Mouse (Mus musculus) hindbrain, embryonic 11.5 days (tissue): ENCODE data around the gene Map1s. TPM values are rescaled to one million over a fixed set of nuclear protein-coding genes. Genes with fewer than 3 reads are reported as not detected.
A peak's percentile ranks its signal among the peaks of the same experiment; 100 is the strongest.

Experiments used
- ATAC-seq: fragments of 200-750 bp; cut with Nextera tagmentation; 2 replicates; pipeline ENCODE4 v1.8.0; 2017; ENCODE audit warnings: mild to moderate bottlenecking, moderate TSS enrichment, moderate library complexity; ENCODE audit not compliant: low FRiP score
- DNase-seq: peaks from one replicate; pipeline ENCODE4 v3.0.0-alpha.2; 2015; ENCODE audit warnings: low spot score
- H3K27ac ChIP-seq: fragments of 300-500 bp; sonication (generic); 2 replicates; pipeline ENCODE4 v1.5.1; 2014; ENCODE audit warnings: mild to moderate bottlenecking, low read depth, low read length
- H3K27me3 ChIP-seq: fragments of 300-500 bp; sonication (generic); 2 replicates; pipeline ENCODE4 v1.6.1; 2014; ENCODE audit warnings: mild to moderate bottlenecking, low read length, moderate library complexity, mixed read lengths; ENCODE audit not compliant: control insufficient read depth, insufficient read depth
- H3K36me3 ChIP-seq: fragments of 300-500 bp; sonication (generic); 2 replicates; pipeline ENCODE4 v1.6.1; 2014; ENCODE audit warnings: mild to moderate bottlenecking, low read length, moderate library complexity, mixed read lengths; ENCODE audit not compliant: control insufficient read depth, insufficient read depth
- H3K4me1 ChIP-seq: fragments of 300-500 bp; sonication (generic); replicated peaks from 2 replicates; pipeline ENCODE4 v1.6.1; 2014; ENCODE audit warnings: low read length, mixed read lengths; ENCODE audit not compliant: control insufficient read depth, insufficient read depth
- H3K4me2 ChIP-seq: fragments of 300-500 bp; sonication (generic); replicated peaks from 2 replicates; pipeline ENCODE4 v1.6.1; 2014; ENCODE audit warnings: mild to moderate bottlenecking, low read depth, low read length
- H3K4me3 ChIP-seq: fragments of 300-500 bp; sonication (generic); 2 replicates; pipeline ENCODE4 v1.5.1; 2014; ENCODE audit warnings: low read depth, low read length
- H3K9ac ChIP-seq: fragments of 300-500 bp; sonication (generic); 2 replicates; pipeline ENCODE4 v1.6.1; 2014; ENCODE audit warnings: low read depth, low read length
- H3K9me3 ChIP-seq: fragments of 300-500 bp; sonication (generic); 2 replicates; pipeline ENCODE4 v1.6.1; 2016; ENCODE audit warnings: low read length; ENCODE audit not compliant: control insufficient read depth
- WGBS: fragments of 180-500 bp; shearing (Covaris S2); extraction: QIAGEN DNeasy Blood & Tissue Kit; methylation state at CpG from one replicate; pipeline ENCODE4 v1.1.7; 2014; 5-methylcytosine and 5-hydroxymethylcytosine counted together
- polyA plus RNA-seq: library from polyadenylated mRNA; unstranded; fragments of >200 nt; fragmentation: Nextera tagmentation; extraction: Ambion mirVana; gene quantifications from 2 replicates; pipeline ENCODE4 v1.2.1, GENCODE M21; 2014

The Map1s gene
- polyA plus RNA-seq, 1 experiment from 2014 or later, result 32.3 TPM

GRCm38 (mm10) chr8:70933036-70933435, 27.3 kb downstream of the Map1s start:
- DNase-seq, result no peak
- no peak for ATAC-seq
- Histone ChIP-seq H3K27ac (no peak overlapping the region), H3K4me2 (no peak overlapping the region), H3K9ac (no peak overlapping the region), H3K4me1 (no peaks in the 10 kb centered on the region), H3K36me3 (no peaks in the 10 kb centered on the region), H3K4me3 (no peak overlapping the region), H3K9me3 (no peaks in the 10 kb centered on the region), H3K27me3 (no peaks in the 10 kb centered on the region)
- 94% methylated on average over 4 of the region's 4 CpGs for WGBS

GRCm38 (mm10) chr8:70934786-70935185, 29.1 kb downstream of the Map1s start:
- WGBS, result 79% methylated on average over 7 of the region's 7 CpGs
- no peaks in the 10 kb centered on the region for H3K36me3 ChIP-seq
- H3K9ac ChIP-seq, result no peak overlapping the region
- H3K4me1 ChIP-seq, result no peaks in the 10 kb centered on the region
- DNase-seq (no peak), ATAC-seq (no peak)
- no peak overlapping the region for H3K4me3 ChIP-seq
- H3K4me2 ChIP-seq, result no peak overlapping the region
- no peak overlapping the region for H3K27ac ChIP-seq
- H3K27me3 ChIP-seq, result no peaks in the 10 kb centered on the region
- no peaks in the 10 kb centered on the region for H3K9me3 ChIP-seq

- Histone ChIP-seq H3K36me3 (no peaks in the 10 kb centered on the region), H3K4me1 (no peaks in the 10 kb centered on the region), H3K4me2 (no peak overlapping the region), H3K9ac (no peak overlapping the region), H3K27me3 (no peaks in the 10 kb centered on the region), H3K9me3 (no peaks in the 10 kb centered on the region), H3K27ac (no peak overlapping the region), H3K4me3 (no peak overlapping the region)
- DNase-seq, result no peak
- WGBS, result 82% methylated on average over 6 of the region's 6 CpGs
- no peak for ATAC-seq
These were observed 31.5 kb downstream of the Map1s start for GRCm38 (mm10) chr8:70937200-70937599.

DNA sequence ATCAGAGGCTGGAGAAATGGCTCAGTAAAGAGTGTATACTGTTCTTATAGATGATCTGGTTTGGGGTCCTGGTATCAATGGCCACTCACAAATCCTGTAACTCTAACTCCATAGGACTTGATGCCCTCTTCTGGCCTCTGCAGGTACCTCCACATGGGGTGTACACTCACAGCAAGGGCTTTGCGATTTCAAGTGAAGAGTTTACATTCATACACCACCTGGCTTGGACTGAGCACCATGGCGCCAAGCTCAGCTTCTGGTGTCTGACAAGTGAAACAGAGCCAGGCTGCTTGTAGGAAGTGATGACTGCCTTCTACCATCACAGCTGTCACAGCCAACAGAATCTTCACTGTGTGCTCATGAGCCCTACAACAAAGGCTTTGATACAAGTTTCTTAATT, 35.7 kb downstream of the Map1s start:
- no peak overlapping the region for H3K4me2 ChIP-seq
- WGBS, result 66% methylated on average over 2 of the region's 2 CpGs
- no peak overlapping the region for H3K9ac ChIP-seq
- ATAC-seq, result no peak
- DNase-seq, result no peak
- no peak overlapping the region for H3K4me3 ChIP-seq
- no peaks in the 10 kb centered on the region for H3K36me3 ChIP-seq
- H3K9me3 ChIP-seq, result no peaks in the 10 kb centered on the region
- H3K27me3 ChIP-seq, result no peaks in the 10 kb centered on the region
- no peaks in the 10 kb centered on the region for H3K4me1 ChIP-seq
- no peak overlapping the region for H3K27ac ChIP-seq

GRCm38 (mm10) chr8:70943187-70943586, 37.5 kb downstream of the Map1s start:
- Histone ChIP-seq H3K9me3 (no peaks in the 10 kb centered on the region), H3K4me3 (no peak overlapping the region), H3K27me3 (no peaks in the 10 kb centered on the region), H3K9ac (no peak overlapping the region), H3K4me2 (no peak overlapping the region), H3K27ac (no peak overlapping the region), H3K4me1 (no peaks in the 10 kb centered on the region), H3K36me3 (no peaks in the 10 kb centered on the region)
- ATAC-seq (no peak), DNase-seq (no peak)
- WGBS, result 42% methylated on average over 1 of the region's 1 CpGs

GRCm38 (mm10) chr8:70949847-70950246, 44.1 kb downstream of the Map1s start:
- no peak for DNase-seq
- ATAC-seq, result no peak
- Histone ChIP-seq H3K4me2 (no peak overlapping the region), H3K27ac (no peak overlapping the region), H3K27me3 (no peaks in the 10 kb centered on the region), H3K36me3 (no peaks in the 10 kb centered on the region), H3K4me3 (no peak overlapping the region), H3K4me1 (no peaks in the 10 kb centered on the region), H3K9ac (no peak overlapping the region), H3K9me3 (no peaks in the 10 kb centered on the region)
- 68% methylated on average over 1 of the region's 1 CpGs for WGBS

- H3K27me3 ChIP-seq, result no peaks in the 10 kb centered on the region
- no peaks in the 10 kb centered on the region for H3K36me3 ChIP-seq
- DNase-seq (no peak), ATAC-seq (no peak)
- H3K4me1 ChIP-seq, result no peaks in the 10 kb centered on the region
- H3K4me2 ChIP-seq, result no peak overlapping the region
- no peak overlapping the region for H3K27ac ChIP-seq
- no peak overlapping the region for H3K9ac ChIP-seq
- WGBS, result 80% methylated on average over 14 of the region's 14 CpGs
- no peak overlapping the region for H3K4me3 ChIP-seq
- H3K9me3 ChIP-seq, result no peaks in the 10 kb centered on the region
These were observed 55.2 kb downstream of the Map1s start for GRCm38 (mm10) chr8:70960703-70961472.

GRCm38 (mm10) chr8:70964159-70964558, 58.4 kb downstream of the Map1s start:
- no peaks in the 10 kb centered on the region for H3K27me3 ChIP-seq
- H3K4me3 ChIP-seq, result no peak overlapping the region
- ATAC-seq (no peak), DNase-seq (peak; percentile 20)
- H3K27ac ChIP-seq, result no peak overlapping the region
- WGBS, result 5% methylated on average over 3 of the region's 3 CpGs
- H3K4me2 ChIP-seq, result no peak overlapping the region
- no peaks in the 10 kb centered on the region for H3K9me3 ChIP-seq
- no peaks in the 10 kb centered on the region for H3K4me1 ChIP-seq
- no peak overlapping the region for H3K9ac ChIP-seq
- no peaks in the 10 kb centered on the region for H3K36me3 ChIP-seq

DNA sequence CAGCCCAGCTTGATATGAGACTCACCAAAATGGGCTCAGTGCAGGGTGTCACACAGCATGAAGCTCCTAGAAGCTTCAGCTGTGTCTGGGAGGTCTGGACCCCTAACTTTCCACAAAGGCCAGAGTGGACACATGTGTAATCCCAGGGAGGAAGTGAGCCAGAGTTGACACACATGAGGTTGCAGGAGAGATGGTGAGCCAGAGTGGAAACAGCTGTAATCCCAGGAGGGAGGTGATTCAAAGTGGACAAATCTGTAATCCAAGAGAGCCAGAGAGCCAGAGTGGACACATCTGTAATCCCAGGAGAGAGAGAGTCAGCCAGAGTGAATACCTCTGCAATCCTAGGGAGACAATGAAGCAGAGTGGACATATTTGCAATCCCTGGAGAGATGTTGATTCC, 59.1 kb downstream of the Map1s start:
- H3K4me2 ChIP-seq, result no peak overlapping the region
- H3K4me1 ChIP-seq, result no peaks in the 10 kb centered on the region
- DNase-seq (no peak), ATAC-seq (no peak)
- H3K9ac ChIP-seq, result no peak overlapping the region
- H3K9me3 ChIP-seq, result no peaks in the 10 kb centered on the region
- H3K4me3 ChIP-seq, result no peak overlapping the region
- no peak overlapping the region for H3K27ac ChIP-seq
- H3K36me3 ChIP-seq, result no peaks in the 10 kb centered on the region
- no peaks in the 10 kb centered on the region for H3K27me3 ChIP-seq
